Mouse (Mus musculus): ENCODE measurements at regions not wholly inside any gene's neighbourhood (a gene's known extent, or its start where the extent isn't known, plus 50 kb on each side); places are given as distances from the start of the nearest gene placed in this dataset.

GRCm38 (mm10) chr13:118193951-118194696, 192.3 kb upstream of the B430218F22Rik start:
- no peak for DNase-seq (ENCODE audit: low spot score)

- no peak for DNase-seq (ENCODE audit: low spot score)
Measured at GRCm38 (mm10) chr13:118208146-118208545, 178.3 kb upstream of the B430218F22Rik start.

- DNase-seq (ENCODE audit: low spot score): peak; percentile 6
Measured at GRCm38 (mm10) chr13:118227354-118227753, 159.1 kb upstream of the B430218F22Rik start.

GRCm38 (mm10) chr13:118237968-118238367, 148.5 kb upstream of the B430218F22Rik start:
- DNase-seq (ENCODE audit: low spot score): no peak

- no peak for DNase-seq (ENCODE audit: low spot score)
Measured at GRCm38 (mm10) chr13:118244680-118245079, 141.8 kb upstream of the B430218F22Rik start.

GRCm38 (mm10) chr13:118245546-118245945, 140.9 kb upstream of the B430218F22Rik start:
- DNase-seq (ENCODE audit: low spot score): no peak

GRCm38 (mm10) chr13:118259606-118260005, 126.8 kb upstream of the B430218F22Rik start:
- DNase-seq (ENCODE audit: low spot score): no peak

- DNase-seq (ENCODE audit: low spot score): no peak
Measured at GRCm38 (mm10) chr13:118262971-118263370, 123.5 kb upstream of the B430218F22Rik start.

- DNase-seq (ENCODE audit: low spot score): no peak
Measured at GRCm38 (mm10) chr13:118265763-118266520, 120.5 kb upstream of the B430218F22Rik start.

GRCm38 (mm10) chr13:118272904-118273303, 113.5 kb upstream of the B430218F22Rik start:
- no peak for DNase-seq (ENCODE audit: low spot score)

GRCm38 (mm10) chr13:118280956-118281355, 105.5 kb upstream of the B430218F22Rik start:
- DNase-seq (ENCODE audit: low spot score): no peak

- DNase-seq (ENCODE audit: low spot score): no peak
Measured at GRCm38 (mm10) chr13:118293728-118294127, 92.7 kb upstream of the B430218F22Rik start.

GRCm38 (mm10) chr13:118310080-118310479, 76.3 kb upstream of the B430218F22Rik start:
- DNase-seq (ENCODE audit: low spot score): no peak

GRCm38 (mm10) chr13:118313676-118314075, 72.8 kb upstream of the B430218F22Rik start:
- no peak for DNase-seq (ENCODE audit: low spot score)
